Mouse (Mus musculus) naive thymus-derived CD4-positive, alpha-beta T cell, adult 2 months (primary cell): ENCODE data around the gene Zic2.
A peak's percentile ranks its signal among the peaks of the same experiment; 100 is the strongest.

Experiments
- DNase-seq: peaks from one replicate; pipeline ENCODE4 v3.0.0-alpha.2; 2011; ENCODE audit warnings: low read depth

Zic2 gene

DNA sequence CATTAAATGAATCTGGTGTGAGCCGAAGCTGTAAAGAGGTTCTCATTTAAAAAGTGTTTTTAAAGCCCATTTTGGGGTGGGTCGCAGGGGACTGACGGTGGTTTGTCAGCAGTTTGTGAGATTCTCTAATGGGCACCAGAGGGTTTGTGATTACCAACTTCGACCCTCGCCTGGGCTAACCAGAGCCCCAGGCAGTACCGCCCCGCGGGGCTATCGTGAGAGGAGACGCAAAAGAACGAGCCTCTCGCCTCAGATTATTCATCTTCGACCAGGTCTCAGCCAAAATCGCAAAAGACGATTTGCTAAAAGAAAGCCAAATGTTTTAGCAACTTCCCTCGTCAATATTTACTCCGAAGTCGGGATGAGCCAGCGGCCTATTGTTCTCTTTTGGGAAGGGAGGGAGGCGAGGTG, 2.0 kb downstream of the Zic2 start:
- DNase-seq = no peak

DNA sequence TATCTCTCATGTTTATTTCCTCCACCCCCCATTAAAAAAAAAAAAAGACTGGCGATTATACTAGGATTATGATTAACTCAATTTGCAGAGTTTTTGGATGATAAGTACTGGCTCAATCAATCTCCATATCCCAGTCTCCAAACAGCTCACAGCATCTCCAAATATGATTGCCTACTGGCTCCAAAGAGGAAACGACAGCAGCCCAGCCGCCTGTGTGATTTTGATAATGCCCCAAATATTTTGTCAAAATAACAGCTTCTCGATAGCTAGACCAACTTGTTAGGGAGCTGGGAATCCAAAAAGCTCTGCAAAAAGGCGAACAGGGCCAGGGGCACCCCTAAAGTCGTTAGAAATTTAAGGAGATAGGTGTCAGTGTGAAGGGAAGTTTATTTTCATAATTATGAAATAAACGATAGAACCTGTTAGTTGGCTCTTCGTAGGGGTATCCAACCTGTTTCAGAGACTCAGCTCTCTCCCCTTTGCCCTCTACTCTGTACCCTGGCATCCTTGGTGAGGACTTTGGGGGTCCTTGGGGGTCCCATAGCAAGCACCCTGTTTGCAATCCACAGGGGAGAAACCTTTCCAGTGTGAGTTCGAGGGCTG, 2.8 kb downstream of the Zic2 start:
- DNase-seq = no peak

DNA sequence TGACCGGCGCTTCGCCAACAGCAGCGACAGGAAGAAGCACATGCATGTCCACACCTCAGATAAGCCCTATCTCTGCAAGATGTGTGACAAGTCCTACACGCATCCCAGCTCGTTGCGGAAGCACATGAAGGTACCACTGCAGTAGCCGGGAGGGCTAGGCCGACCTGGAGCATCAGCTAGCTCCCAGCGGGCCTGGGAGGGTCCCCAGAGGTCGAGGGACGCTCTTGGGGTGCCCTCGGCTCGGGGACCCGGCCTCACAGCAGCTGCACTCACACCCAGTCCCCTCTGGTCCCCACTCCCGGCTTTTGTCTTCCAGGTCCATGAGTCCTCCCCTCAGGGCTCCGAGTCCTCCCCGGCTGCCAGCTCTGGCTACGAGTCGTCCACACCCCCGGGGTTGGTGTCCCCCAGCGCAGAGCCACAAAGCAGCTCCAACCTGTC, 3.4 kb downstream of the Zic2 start:
- DNase-seq = no peak

DNA sequence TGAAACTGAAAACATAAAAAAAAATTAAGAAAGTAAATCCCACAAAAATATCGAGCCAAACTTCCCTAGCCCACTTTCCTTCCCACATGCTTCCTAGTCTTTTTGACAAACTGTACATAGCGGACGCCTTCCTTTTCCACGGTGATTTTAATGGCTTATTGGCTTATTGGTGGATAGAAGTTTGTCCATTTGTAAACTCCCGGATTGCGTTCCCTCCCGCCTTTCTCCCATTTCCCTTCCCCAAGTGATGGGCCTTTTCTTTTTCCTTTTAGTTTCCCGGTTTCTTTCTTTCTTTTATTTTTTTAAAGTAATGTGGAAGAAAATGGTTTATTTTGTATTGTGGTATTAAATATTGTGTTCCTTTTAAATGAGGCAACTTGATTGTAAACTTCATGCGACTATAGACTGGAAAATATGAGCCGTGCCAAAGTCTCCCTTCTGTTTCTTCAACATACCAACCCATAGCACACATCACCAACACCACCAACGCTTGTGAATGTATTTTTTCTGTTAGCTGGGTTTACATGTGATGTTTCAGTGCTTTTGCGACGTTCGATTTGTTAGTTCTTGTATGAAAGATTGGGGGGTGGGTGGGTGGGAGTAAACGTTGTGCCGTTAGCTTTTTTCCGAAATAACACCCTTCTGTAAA, 4.3 kb downstream of the Zic2 start:
- DNase-seq = no peak

- no peak for DNase-seq
These were observed 5.1 kb downstream of the Zic2 start for GRCm38 (mm10) chr14:122480355-122480754.

DNA sequence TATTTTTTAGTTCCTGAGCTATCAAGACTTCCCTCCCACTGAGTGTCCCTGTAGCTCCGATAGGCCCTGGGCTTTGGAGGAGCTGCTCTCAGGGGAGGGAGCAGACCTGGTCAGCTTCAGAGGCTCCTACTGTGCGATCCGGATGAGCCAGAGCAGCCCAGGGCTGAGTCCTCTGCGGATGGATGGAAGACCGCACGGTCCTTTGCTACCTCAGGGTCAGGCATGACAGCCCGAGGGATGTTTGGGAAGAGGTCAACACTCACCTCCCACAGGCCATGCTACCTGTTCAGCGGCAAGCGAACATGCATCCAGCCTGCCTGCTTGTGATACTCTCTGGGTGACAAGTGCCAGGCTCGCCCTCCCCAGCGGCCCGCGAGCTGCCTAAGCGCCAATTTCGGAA, 5.9 kb downstream of the Zic2 start:
- no peak for DNase-seq

GRCm38 (mm10) chr14:122482081-122483023, 7.1 kb downstream of the Zic2 start:
- no peak for DNase-seq

GRCm38 (mm10) chr14:122483024-122483385, 7.8 kb downstream of the Zic2 start:
- no peak for DNase-seq

DNA sequence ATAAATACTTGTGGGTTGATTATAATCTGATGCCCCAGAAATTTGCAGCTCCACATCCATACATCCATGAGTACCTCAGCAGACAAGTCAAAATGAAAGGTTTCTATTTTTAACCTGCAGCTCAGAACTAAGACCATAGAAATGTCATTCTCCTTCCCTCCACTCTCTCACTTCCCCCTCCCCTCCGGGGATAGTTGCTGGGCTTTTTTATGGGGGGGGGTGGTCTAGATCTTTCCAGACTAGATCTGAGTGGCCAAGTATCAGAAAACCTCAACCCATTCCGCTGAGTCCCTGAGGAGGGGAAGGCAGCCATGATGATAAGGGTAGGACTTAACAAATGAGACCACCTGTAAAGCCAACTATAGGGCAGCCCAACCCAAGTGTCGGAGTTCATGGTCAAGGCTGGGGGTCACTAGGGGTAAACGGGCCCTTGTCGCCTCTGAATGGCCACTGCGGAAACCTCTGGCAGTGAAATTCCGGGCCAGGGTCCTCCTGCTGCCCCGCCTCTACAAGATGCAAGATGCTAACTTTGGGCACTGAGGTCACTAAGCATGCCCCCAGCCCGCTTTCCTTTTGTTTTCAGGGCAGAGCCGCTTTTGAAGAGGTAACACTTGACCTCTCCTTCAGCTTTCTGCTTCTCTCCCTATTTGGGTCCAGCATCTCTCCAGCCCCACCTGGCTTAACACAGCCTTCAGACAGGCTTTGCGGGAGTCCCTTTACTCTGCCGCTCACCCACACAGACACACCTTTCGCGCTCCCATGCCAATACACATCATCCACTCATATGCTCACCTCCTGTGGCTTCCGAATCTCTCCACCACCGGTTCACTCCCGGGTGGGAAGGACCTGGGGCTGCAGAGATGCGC, 8.6 kb downstream of the Zic2 start:
- no peak for DNase-seq

DNA sequence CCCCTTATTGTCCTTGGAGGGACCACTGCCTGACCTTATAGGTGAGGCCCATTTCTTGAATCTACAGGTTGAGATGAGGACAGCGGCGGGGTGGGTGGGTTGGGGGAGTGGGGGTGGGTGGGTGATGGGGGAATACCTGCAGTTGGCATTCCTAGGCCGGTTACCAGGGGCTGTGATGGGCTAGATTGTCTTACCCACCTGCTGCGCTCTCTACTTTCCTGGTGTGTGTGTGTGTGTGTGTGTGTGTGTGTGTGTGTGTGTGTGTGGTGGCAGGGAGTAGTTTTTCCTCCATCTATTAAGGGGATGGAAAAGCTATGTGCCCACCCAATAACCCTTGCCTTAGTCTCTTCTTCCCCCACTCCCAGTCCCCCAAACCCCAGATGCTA, 9.2 kb downstream of the Zic2 start:
- no peak for DNase-seq

DNA sequence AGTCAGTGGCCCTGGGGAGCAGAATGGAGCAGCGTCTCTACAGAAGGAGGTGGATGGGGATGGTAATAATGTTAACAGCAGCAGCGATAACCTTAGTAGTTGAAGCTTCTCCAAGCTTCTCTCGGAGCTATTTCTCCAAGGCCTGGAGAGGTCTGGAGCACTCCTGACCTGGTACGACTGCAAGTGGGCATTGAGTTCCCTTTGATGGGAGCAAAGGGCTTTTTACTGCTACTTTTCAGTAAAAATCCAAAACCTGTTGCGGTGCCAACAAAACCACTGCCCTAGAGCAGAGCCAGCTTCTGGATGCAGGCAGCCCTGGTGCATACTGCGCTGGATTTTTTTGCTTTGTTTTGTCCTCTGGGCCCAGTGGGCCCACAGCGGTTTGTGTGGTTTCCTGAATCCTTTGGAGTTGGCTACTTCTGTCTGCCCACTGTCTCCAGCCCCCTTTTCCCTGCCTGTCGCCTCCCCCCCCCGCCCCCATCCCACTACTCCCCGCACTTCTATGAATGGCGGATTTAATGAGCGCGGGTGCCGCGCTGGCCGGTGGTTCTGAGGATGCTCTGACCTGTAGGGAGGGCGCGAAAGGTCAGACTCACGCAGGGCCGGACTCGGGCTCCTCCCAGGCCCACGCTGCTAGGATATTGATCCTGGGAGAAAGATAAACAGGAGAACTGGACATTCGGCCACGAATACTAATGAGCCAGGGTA, 9.8 kb downstream of the Zic2 start:
- no peak for DNase-seq

DNA sequence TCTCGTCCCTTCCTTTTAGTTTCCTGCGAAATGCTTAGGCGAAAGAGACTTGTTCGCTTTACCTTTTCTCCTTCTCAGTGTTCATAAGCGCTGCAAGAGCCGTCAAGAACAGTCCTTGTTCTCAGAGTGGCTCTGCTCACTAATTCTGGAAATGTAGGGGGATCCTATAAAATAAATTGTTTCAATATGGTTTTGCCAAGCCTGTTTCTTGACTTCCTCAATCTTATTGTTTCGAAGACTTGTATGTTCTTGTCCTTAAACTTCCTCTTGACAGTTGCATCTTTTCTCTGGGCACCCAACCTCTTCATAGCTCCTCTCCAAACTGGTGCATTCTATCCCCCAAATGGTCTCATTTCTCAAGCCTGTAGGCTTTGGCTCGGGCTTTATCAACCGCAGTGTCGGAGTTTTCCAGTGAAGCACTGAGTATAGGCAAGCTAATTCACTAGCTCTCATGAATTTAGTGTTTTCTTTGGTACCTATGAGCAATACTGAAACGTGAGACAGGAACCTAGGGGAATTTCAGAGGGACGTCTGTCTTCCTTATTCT, 10.5 kb downstream of the Zic2 start:
- no peak for DNase-seq

GRCm38 (mm10) chr14:122486611-122487010, 11.4 kb downstream of the Zic2 start:
- DNase-seq = no peak

DNA sequence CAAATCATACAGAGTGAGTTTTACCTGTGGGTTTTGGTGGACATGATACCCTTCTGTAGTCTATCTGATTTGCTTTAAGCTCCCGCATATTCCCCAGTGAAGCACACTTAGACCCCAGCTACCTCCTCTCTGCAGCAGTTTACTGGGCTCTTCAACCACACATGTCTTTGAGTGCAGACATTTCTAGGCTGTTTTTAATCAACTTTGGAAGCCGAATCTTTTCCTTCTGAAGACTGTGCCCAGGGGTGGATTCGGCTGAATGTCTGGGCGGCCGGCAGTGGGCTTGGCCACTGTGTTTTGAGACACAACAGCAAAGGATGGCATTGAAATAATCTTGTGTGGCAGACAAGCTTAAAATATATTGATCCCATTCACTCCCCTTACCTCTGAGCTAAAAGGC, 12.1 kb downstream of the Zic2 start:
- DNase-seq = peak; percentile 4

- DNase-seq = peak; percentile 45
These were observed 13.8 kb downstream of the Zic2 start for GRCm38 (mm10) chr14:122489041-122489440.

GRCm38 (mm10) chr14:122489686-122490414, 14.6 kb downstream of the Zic2 start:
- DNase-seq = peak; percentile 36

DNA sequence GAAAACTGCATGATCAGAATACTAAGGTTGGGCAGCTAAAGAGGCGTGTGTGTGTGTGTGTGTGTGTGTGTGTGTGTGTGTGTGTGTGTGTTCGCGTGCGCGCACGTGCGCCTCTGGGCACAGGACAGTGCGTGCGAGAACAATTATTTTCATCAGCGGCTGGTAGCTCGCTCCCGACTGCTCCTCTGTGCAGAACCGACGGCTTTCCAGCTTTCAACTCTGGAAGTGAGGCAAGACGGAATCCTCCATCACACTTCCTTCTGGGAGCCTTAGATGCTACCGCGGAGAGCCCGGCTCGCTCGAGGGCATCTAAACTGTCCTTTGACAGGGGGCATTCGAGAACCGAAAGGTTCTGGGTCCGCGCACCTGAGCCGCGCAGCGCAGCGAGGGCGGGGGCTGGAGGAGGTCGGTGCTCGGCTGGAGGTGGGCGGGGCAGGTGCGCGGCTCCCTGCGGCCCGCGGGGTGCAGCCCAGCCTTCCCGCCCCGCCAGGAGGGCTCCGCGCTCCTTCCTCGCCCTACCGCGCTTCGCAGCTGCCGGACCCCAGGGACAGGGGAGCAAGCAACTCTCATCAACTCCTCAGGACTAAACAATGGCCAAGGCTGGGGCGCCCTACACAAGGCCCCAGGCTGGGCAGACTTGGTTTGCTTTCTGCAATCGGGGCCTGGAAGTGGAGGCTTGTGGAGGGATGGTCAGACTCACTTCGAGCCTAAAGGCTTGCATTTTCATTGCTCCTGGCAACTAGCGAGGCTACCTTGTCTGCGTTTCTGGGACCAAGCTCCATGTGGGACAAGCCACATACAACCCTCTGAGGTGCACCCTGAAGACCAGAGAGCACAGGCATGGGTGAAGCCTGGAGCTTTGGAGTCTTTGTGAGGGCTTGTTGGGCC, 15.4 kb downstream of the Zic2 start, which contains the start of gene Gm10837:
Gm10837 (plus strand) TSS at position 146 of the 888 bp plus-strand sequence.
- DNase-seq = peak; percentile 17

DNA sequence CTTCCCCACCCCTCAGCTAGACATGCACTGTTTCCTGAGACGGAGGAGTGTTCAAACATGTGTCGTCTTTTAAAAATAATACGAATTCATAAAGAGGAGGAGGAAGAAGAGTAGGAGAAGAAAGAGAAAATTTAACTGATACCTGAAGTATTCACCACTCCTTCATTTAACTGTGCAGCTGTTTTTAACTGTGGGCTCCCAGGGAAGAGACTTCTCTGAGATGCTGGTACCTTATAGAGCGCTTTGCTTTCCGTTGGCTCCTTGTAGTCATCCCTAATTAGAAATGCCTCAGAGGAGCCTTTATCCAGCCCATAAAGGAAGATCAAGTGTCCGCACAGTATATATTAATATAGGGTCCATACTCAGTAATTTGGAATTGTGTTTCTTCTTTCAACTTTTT, 16.3 kb downstream of the Zic2 start:
- no peak for DNase-seq

DNA sequence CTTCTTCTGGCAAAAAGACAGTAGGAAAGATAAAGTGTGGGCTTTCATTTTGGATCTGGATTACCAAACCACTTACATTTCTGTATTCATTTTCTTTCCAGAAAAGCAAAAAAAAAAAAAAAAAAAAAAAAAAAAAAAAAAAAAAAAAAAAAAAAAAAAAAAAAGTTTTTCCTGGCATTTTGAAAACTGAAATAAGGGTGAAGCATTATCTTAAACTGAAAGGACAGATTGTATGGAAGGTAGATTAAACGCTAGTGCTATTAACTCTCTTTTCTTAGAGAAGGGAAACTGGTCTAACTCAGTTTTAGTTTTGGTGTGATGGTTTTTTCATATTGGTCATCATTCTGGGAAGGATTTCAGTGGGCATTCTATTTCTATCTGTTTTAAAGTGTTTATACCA, 16.8 kb downstream of the Zic2 start:
- DNase-seq = no peak
